Mouse (Mus musculus) forelimb bud, embryonic 11.5 days (tissue): ENCODE data around the gene Glod4.

Experiments used
- DNase-seq: peaks from one replicate; pipeline ENCODE4 v3.0.0-alpha.2; 2012; ENCODE audit warnings: low read depth, low spot score

Glod4 gene

DNA sequence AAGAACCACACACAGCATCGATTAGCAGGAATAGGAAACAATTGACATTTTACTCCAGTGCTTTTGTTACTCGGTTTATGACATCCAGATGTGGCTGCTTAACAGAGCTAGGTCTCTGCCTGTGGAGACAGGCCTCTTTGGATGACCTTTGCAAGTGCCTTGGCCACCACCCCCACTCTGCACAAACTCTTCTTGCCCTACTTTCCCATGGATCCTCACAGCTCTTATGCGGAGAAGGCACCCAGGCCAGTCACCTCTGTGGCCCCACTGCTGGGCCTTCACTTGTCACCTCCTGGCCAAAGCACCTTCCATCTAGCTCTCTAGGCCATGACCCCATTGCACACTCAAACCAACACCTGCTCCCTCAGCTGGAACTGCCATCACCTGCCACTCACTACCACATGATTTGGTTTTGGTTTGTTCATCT, 159.6 kb downstream of the Glod4 start:
- DNase-seq, result peak; percentile 75

DNA sequence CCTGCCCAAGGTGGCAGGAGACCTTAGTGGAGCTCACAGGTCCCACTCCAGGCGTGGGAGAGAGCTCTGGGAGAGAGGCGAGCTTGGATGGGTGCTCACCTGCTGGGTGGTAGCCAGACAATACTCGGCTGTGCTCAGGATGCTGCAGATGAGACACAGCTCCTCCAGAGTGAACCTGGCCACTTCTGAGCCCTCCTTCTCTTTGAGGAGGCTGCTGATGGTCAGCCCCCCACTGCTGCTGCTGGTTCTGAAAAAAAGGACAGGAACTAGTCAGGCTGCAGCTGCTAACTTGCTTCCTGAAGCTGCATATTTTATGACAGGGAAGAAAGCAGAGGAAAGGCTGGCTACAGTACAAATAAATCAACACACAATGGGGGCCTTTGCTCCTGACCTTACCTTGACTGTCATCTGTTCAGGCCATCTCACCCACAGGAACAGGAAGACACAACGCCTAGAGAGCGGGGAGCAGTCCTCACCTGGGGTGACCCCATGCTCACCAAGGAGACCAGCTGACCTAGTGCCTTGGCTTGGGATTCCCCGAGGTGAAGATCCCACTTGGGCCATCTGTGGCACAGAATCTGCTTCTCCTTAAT, 162.4 kb downstream of the Glod4 start:
- no peak for DNase-seq

DNA sequence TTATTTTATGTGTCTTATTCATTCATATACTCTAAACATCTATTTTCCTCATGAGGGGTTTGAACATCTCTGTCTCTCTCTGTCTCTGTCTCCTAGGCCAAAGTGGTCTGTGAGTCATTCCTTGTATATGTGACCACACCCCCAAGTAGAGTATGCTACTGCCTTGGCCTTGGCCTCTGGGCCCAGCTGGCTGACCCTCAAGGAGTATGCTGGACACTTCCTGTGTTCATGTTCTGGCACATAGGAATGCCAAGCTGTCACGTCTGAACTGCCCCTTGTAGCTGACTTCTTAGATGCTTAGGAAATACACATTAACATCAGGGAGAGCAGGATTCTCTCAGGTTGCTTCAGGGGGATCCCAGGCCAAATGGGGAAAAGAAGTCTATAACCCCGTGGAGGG, 163.2 kb downstream of the Glod4 start:
- no peak for DNase-seq

DNA sequence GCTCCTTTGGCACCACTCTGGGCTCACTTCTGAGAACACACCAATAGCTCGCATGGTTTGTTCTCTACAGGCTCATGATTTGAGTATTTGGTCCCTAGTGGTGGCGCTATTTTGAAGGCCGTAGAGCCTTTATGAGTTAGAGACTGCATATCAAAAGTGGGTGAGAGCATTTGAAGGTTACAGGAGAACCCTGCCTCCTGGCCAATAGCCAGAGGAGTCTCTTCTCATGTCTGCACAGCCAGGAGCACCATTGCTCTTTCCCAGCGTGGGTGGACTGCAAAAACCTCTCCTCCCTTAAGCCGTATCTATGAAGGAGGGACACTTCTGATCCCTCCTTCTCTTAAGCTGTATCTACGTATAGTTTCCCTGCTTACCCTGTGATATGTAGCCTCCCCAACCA, 166.2 kb downstream of the Glod4 start:
- DNase-seq, result no peak

DNA sequence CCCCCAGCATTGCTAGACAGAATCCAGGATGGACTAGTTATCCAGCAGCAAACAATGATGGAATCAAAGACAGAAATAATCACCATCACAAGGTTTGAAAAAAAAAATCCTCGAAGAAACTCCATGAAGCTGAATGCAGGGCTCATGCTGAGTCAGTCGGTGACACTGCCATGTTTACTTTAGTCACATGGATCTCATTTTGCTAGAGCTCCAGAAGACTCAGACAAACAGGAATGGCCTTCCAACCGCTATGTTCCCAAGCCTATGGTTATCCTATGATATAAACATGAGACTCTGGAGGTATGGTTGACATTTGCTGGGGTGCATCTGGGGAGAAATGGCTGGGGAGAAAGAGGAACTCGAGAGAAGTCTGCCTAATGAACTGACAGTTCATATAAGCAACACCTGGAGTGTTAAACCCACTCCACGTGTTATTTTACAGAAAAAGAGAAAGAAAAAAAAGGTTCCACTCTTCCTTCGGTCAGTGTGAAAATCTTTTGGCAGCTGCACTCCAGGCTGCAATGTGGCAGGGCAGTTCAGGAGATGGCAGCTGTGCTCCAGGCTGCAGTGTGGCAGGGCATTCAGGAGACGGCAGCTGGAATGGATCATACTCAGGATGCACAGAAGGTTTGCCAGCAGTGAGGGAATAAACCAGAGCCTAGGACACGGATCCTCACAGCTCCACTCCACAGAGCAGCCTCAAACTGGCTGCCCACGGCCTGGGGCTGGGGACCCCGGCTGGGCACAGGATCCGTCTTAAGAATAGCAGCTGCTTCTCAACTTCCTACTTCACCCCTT, 169.0 kb downstream of the Glod4 start:
- peak; percentile 49 for DNase-seq
